Mouse (Mus musculus) limb, embryonic 14.5 days (tissue): ENCODE measurements at regions not wholly inside any gene's neighbourhood (a gene's known extent, or its start where the extent isn't known, plus 50 kb on each side); places are given as distances from the start of the nearest gene placed in this dataset.
A peak's percentile ranks its signal among the peaks of the same experiment; 100 is the strongest.

ENCODE experiments used
- ATAC-seq: fragments of 200-750 bp; cut with Nextera tagmentation; 2 replicates; pipeline ENCODE4 v1.8.0; 2017; ENCODE audit warnings: low read depth, moderate number of reproducible peaks, moderate TSS enrichment; ENCODE audit not compliant: low FRiP score
- DNase-seq: peaks from one replicate; pipeline ENCODE4 v3.0.0-alpha.2; 2015; ENCODE audit warnings: low spot score
- H3K27ac ChIP-seq: fragments of 300-500 bp; sonication (generic); replicated peaks from 2 replicates; pipeline ENCODE4 v1.5.1; 2014; ENCODE audit warnings: low read depth, mild to moderate bottlenecking, low read length, moderate library complexity, mixed read lengths
- H3K27me3 ChIP-seq: fragments of 300-500 bp; sonication (generic); 2 replicates; pipeline ENCODE4 v1.6.1; 2014; ENCODE audit warnings: low read length, mixed read lengths; ENCODE audit not compliant: control insufficient read depth, insufficient read depth
- H3K36me3 ChIP-seq: fragments of 300-500 bp; sonication (generic); 2 replicates; pipeline ENCODE4 v1.6.1; 2014; ENCODE audit warnings: mild to moderate bottlenecking, low read length, moderate library complexity, mixed read lengths; ENCODE audit not compliant: control insufficient read depth, insufficient read depth
- H3K4me1 ChIP-seq: fragments of 300-500 bp; sonication (generic); 2 replicates; pipeline ENCODE4 v1.6.1; 2014; ENCODE audit warnings: antibody characterized with exemption, low read length, mixed read lengths; ENCODE audit not compliant: control insufficient read depth, insufficient read depth
- H3K4me2 ChIP-seq: fragments of 300-500 bp; sonication (generic); replicated peaks from 2 replicates; pipeline ENCODE4 v1.6.1; 2014; ENCODE audit warnings: low read depth, mild to moderate bottlenecking, low read length, moderate library complexity; ENCODE audit not compliant: severe bottlenecking
- H3K4me3 ChIP-seq: fragments of 300-500 bp; sonication (generic); replicated peaks from 2 replicates; pipeline ENCODE4 v1.5.1; 2014; ENCODE audit warnings: low read length
- H3K9ac ChIP-seq: fragments of 300-500 bp; sonication (generic); 2 replicates; pipeline ENCODE4 v1.6.1; 2014; ENCODE audit warnings: mild to moderate bottlenecking, low read depth, low read length, moderate library complexity; ENCODE audit not compliant: severe bottlenecking
- H3K9me3 ChIP-seq: fragments of 300-500 bp; sonication (generic); 2 replicates; pipeline ENCODE4 v1.6.1; 2016; ENCODE audit warnings: low read length; ENCODE audit not compliant: control insufficient read depth
- POLR2A ChIP-seq: fragments of 200-500 bp; IDR thresholded peaks from 2 replicates; pipeline ENCODE4 v1.8.0; 2012; ENCODE audit warnings: inconsistent platforms, mild to moderate bottlenecking, moderate library complexity, borderline replicate concordance; ENCODE audit not compliant: insufficient read depth, insufficient read length; ENCODE audit errors: extremely low read depth
- WGBS: fragments of 180-500 bp; shearing (Covaris S2); extraction: QIAGEN DNeasy Blood & Tissue Kit; methylation state at CpG from one replicate; pipeline ENCODE4 v1.1.7; 2014; 5-methylcytosine and 5-hydroxymethylcytosine counted together

DNA sequence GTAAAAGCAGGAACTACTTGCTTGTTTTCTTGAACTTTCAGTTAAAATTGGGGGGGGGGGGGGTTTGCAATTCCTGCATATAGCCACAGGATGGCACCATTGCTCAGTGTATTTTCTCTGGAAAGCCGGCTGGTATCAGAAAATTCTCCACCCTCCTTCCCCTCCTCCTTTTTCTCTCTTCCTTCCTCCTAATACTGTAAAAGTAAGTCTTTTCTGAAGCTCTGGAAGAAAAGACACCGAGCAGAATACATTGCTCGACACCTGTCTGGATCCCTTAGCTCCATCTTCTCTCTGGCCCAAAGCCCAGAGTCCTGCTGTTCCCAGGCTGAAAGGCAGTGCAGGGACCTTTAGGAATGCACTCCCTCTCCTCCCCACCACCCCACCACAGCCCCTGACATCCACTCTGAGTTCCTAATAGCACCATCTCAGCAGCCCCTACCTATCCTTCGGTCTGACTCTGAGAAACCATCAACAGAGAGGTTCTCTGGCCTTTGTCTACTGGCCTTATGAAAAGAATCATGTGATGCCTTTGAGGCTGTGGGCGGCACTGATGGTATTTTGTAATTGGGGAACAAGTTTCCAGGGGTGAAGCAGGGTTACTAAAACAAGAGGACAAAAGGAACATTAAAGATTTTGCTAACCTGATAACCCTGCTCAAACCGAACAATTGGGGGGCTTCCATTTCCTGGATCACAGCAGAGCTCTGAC is 119.9 kb downstream of the Tmem17 start:
- peak overlapping the region; percentile 29; the same call in 1 of the 2 replicates for H3K4me2 ChIP-seq
- no peak overlapping the region for H3K27ac ChIP-seq
- H3K9me3 ChIP-seq = no peaks in the 10 kb centered on the region
- H3K36me3 ChIP-seq = no peaks in the 10 kb centered on the region
- H3K27me3 ChIP-seq = no peaks in the 10 kb centered on the region
- DNase-seq = peak; percentile 79
- peak overlapping the region; percentile 28; the same call in 1 of the 2 replicates for H3K9ac ChIP-seq
- no peak for TF ChIP-seq POLR2A
- ATAC-seq = peak; percentile 18; the same call in 1 of the 2 replicates
- no peak overlapping the region for H3K4me3 ChIP-seq
- H3K4me1 ChIP-seq = 0 out of 2 replicates have a peak, but pooled peaks cover 3% of the 10 kb centered on the region
- WGBS = 25% methylated on average over 6 of the region's 6 CpGs

DNA sequence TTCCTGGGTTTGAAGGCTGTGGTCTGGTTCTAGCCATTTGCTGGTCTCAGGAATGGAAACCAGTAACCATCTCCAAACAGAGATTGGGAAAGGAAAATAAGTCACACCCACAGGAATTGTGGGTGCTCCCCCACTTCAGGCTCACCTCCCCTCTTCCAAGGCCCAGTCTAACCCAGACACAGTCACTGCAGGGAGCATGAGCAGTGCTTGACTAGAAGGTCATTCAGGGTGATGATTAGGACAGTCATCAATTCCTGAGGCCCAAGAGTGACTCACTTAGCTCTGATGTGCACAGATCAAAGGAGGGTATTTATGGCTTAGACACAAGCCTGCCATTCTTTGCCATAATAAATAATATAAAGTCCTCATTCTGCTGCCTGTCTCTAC is 120.4 kb downstream of the Tmem17 start:
- Histone ChIP-seq H3K27me3 (no peaks in the 10 kb centered on the region), H3K4me3 (no peak overlapping the region), H3K4me1 (0 out of 2 replicates have a peak, but pooled peaks cover 3% of the 10 kb centered on the region), H3K36me3 (no peaks in the 10 kb centered on the region), H3K9me3 (no peaks in the 10 kb centered on the region), H3K27ac (no peak overlapping the region), H3K9ac (0 out of 2 replicates have a peak overlapping the region, but pooled peaks have one; percentile 28), H3K4me2 (no peak overlapping the region)
- ATAC-seq = no peak
- DNase-seq = no peak
- TF ChIP-seq POLR2A = no peak

DNA sequence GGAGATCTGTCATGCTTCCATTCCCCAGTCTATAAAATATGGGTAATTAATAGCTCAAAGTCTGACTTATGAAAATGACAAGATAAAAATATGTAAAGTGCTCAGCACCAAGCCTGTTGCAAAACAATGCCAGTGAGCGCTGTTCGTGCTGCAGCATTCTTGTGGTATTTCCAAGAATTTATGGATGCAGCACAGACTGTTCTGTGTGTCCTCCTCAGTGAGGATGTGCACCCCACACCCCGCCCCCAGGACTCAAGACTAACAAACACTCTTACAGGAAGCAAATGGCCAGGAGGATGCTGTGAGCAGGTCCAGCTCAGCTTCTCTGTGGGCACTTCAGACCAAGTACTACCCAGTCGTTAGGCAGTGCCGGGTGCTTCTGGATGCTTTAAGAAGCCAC is 121.1 kb downstream of the Tmem17 start:
- 0 out of 2 replicates have a peak, but pooled peaks cover 3% of the 10 kb centered on the region for H3K4me1 ChIP-seq
- no peak overlapping the region for H3K9ac ChIP-seq
- 57% methylated on average over 5 of the region's 5 CpGs for WGBS
- H3K27ac ChIP-seq = no peak overlapping the region
- DNase-seq (no peak), ATAC-seq (no peak)
- H3K4me2 ChIP-seq = no peak overlapping the region
- TF ChIP-seq POLR2A = no peak
- no peaks in the 10 kb centered on the region for H3K27me3 ChIP-seq
- no peaks in the 10 kb centered on the region for H3K36me3 ChIP-seq
- no peak overlapping the region for H3K4me3 ChIP-seq
- H3K9me3 ChIP-seq = no peaks in the 10 kb centered on the region

DNA sequence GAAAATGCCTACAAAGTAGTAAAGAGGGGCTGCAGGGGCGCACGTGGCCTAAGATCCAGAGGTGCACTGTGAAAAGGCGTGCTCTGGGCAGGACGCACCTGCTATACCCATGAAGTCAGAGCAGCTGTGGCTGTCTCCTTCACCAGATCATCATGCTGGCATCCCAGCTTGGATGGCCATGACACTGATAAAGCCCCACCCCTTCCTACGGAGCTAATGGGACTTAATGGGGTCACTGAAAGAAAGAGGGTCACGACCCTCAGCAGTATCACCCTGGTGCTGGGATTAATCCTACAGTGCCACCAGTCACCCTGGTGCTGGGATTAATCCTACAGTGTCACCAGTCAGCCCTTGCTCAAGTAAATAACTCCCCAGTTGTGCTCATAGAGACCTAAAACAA is 122.1 kb downstream of the Tmem17 start:
- 65% methylated on average over 6 of the region's 6 CpGs for WGBS
- Histone ChIP-seq H3K9me3 (no peaks in the 10 kb centered on the region), H3K4me2 (no peak overlapping the region), H3K4me3 (no peak overlapping the region), H3K9ac (no peak overlapping the region), H3K4me1 (0 out of 2 replicates have a peak, but pooled peaks cover under 1% of the 10 kb centered on the region), H3K27ac (no peak overlapping the region), H3K27me3 (no peaks in the 10 kb centered on the region), H3K36me3 (no peaks in the 10 kb centered on the region)
- no peak for TF ChIP-seq POLR2A
- no peak for DNase-seq
- ATAC-seq = no peak

DNA sequence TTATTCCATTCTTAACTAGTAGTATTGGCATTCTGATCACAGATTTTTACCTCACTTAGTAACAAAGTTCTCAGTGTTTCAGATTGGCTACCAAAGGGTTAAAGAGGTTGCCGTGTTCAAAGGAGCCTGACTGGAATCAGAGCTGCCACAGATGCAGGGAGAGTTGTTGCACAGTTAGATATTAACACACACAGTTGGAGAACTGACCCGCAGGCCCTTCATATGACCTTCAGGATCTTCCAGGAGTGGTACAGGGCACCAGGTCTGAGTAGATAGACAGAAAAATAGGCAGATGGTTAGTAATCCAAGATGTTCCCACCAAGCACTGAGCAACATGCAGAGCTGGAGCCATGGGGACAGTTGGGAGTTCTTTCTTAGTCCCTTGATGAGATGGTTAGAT is 123.1 kb downstream of the Tmem17 start:
- Histone ChIP-seq H3K27me3 (no peaks in the 10 kb centered on the region), H3K27ac (no peak overlapping the region), H3K9ac (no peak overlapping the region), H3K9me3 (no peaks in the 10 kb centered on the region), H3K4me3 (no peak overlapping the region), H3K4me1 (no peaks in the 10 kb centered on the region), H3K36me3 (no peaks in the 10 kb centered on the region), H3K4me2 (no peak overlapping the region)
- no peak for ATAC-seq
- TF ChIP-seq POLR2A = no peak
- DNase-seq = no peak
- 38% methylated on average over 2 of the region's 2 CpGs for WGBS
